Mouse (Mus musculus): ENCODE results near the gene Tnrc18. TPM values are rescaled to one million over a fixed set of nuclear protein-coding genes. Genes with fewer than 3 reads are reported as not detected.
A peak's percentile ranks its signal among the peaks of the same experiment; 100 is the strongest.

The Tnrc18 gene
- polyA plus RNA-seq, 1 experiment from 2014 or later, result 3.4 TPM

- 36% methylated on average over 2 of the region's 2 CpGs for WGBS (ENCODE audit: insufficient replicate concordance)
- Histone ChIP-seq H3K9me3 (replicated peaks) (no peaks in the 10 kb centered on the region), H3K4me1 (replicated peaks) (peaks cover 58% of the 10 kb centered on the region), H3K36me3 (replicated peaks) (no peaks in the 10 kb centered on the region), H3K27ac (replicated peaks) (peak overlapping the region; percentile 90), H3K9ac (peak overlapping the region; percentile 51), H3K27me3 (no peaks in the 10 kb centered on the region), H3K4me2 (peak overlapping the region; percentile 69), H3K4me3 (replicated peaks) (peak overlapping the region; percentile 28)
- ATAC-seq (ENCODE audit: insufficient read depth), result peak; percentile 87
These were observed 15.5 kb downstream of the Tnrc18 start for GRCm38 (mm10) chr5:142801977-142802376.

GRCm38 (mm10) chr5:142800656-142801055 is 16.8 kb downstream of the Tnrc18 start:
- Histone ChIP-seq H3K4me3 (replicated peaks) (peak overlapping the region; percentile 37; the same call in 1 of the 2 replicates), H3K36me3 (replicated peaks) (no peaks in the 10 kb centered on the region), H3K9ac (peak overlapping the region; percentile 6; the same call in 1 of the 2 replicates), H3K4me2 (peak overlapping the region; percentile 69), H3K27me3 (no peaks in the 10 kb centered on the region), H3K27ac (replicated peaks) (peak overlapping the region; percentile 90), H3K4me1 (replicated peaks) (peaks cover 68% of the 10 kb centered on the region), H3K9me3 (replicated peaks) (no peaks in the 10 kb centered on the region)
- 18% methylated on average over 6 of the region's 6 CpGs for WGBS (ENCODE audit: insufficient replicate concordance)
- ATAC-seq (ENCODE audit: insufficient read depth), result no peak

GRCm38 (mm10) chr5:142800198-142800597 is 17.3 kb downstream of the Tnrc18 start:
- Histone ChIP-seq H3K36me3 (replicated peaks) (no peaks in the 10 kb centered on the region), H3K4me1 (replicated peaks) (peaks cover 69% of the 10 kb centered on the region), H3K4me2 (peak overlapping the region; percentile 69), H3K27me3 (no peaks in the 10 kb centered on the region), H3K9me3 (replicated peaks) (no peaks in the 10 kb centered on the region), H3K9ac (peak overlapping the region; percentile 6; the same call in 1 of the 2 replicates), H3K4me3 (replicated peaks) (peak overlapping the region; percentile 37), H3K27ac (replicated peaks) (peak overlapping the region; percentile 90)
- WGBS (ENCODE audit: insufficient replicate concordance), result 16% methylated on average over 8 of the region's 8 CpGs
- ATAC-seq (ENCODE audit: insufficient read depth), result peak; percentile 32

GRCm38 (mm10) chr5:142799259-142799658 is 18.2 kb downstream of the Tnrc18 start:
- H3K9ac ChIP-seq, result peak overlapping the region; percentile 6; the same call in 1 of the 2 replicates
- H3K27me3 ChIP-seq, result no peaks in the 10 kb centered on the region
- H3K4me2 ChIP-seq, result peak overlapping the region; percentile 69
- H3K27ac ChIP-seq (replicated peaks), result no peak overlapping the region
- no peak for ATAC-seq (ENCODE audit: insufficient read depth)
- H3K9me3 ChIP-seq (replicated peaks), result no peaks in the 10 kb centered on the region
- H3K36me3 ChIP-seq (replicated peaks), result no peaks in the 10 kb centered on the region
- WGBS (ENCODE audit: insufficient replicate concordance), result 76% methylated on average over 4 of the region's 4 CpGs
- H3K4me3 ChIP-seq (replicated peaks), result peak overlapping the region; percentile 37
- H3K4me1 ChIP-seq (replicated peaks), result peaks cover 78% of the 10 kb centered on the region

- Histone ChIP-seq H3K27ac (replicated peaks) (no peak overlapping the region), H3K27me3 (no peaks in the 10 kb centered on the region), H3K36me3 (replicated peaks) (no peaks in the 10 kb centered on the region), H3K9me3 (replicated peaks) (no peaks in the 10 kb centered on the region), H3K4me2 (no peak overlapping the region), H3K4me1 (replicated peaks) (peaks cover 74% of the 10 kb centered on the region), H3K9ac (no peak overlapping the region), H3K4me3 (replicated peaks) (no peak overlapping the region)
- 84% methylated on average over 12 of the region's 12 CpGs for WGBS (ENCODE audit: insufficient replicate concordance)
- ATAC-seq (ENCODE audit: insufficient read depth), result no peak
These were observed 19.3 kb downstream of the Tnrc18 start for GRCm38 (mm10) chr5:142798190-142798589.

GRCm38 (mm10) chr5:142797620-142798019 is 19.8 kb downstream of the Tnrc18 start:
- Histone ChIP-seq H3K4me1 (replicated peaks) (peaks cover 74% of the 10 kb centered on the region), H3K4me3 (replicated peaks) (no peak overlapping the region), H3K9me3 (replicated peaks) (no peaks in the 10 kb centered on the region), H3K36me3 (replicated peaks) (no peaks in the 10 kb centered on the region; the same call in 1 of the 2 replicates), H3K9ac (no peak overlapping the region), H3K27ac (replicated peaks) (no peak overlapping the region), H3K27me3 (no peaks in the 10 kb centered on the region), H3K4me2 (no peak overlapping the region)
- ATAC-seq (ENCODE audit: insufficient read depth), result no peak
- 71% methylated on average over 13 of the region's 13 CpGs for WGBS (ENCODE audit: insufficient replicate concordance)

GRCm38 (mm10) chr5:142796921-142797320 is 20.5 kb downstream of the Tnrc18 start:
- Histone ChIP-seq H3K9ac (no peak overlapping the region), H3K36me3 (replicated peaks) (no peaks in the 10 kb centered on the region; the same call in 1 of the 2 replicates), H3K9me3 (replicated peaks) (no peaks in the 10 kb centered on the region), H3K27ac (replicated peaks) (no peak overlapping the region), H3K4me3 (replicated peaks) (no peak overlapping the region), H3K27me3 (no peaks in the 10 kb centered on the region), H3K4me2 (no peak overlapping the region), H3K4me1 (replicated peaks) (peaks cover 69% of the 10 kb centered on the region)
- WGBS (ENCODE audit: insufficient replicate concordance), result 83% methylated on average over 4 of the region's 4 CpGs
- ATAC-seq (ENCODE audit: insufficient read depth), result no peak

- ATAC-seq (ENCODE audit: insufficient read depth), result peak; percentile 57
- WGBS (ENCODE audit: insufficient replicate concordance), result 34% methylated on average over 13 of the region's 13 CpGs
- peaks cover 53% of the 10 kb centered on the region for H3K4me1 ChIP-seq (replicated peaks)
- peak overlapping the region; percentile 62 for H3K27ac ChIP-seq (replicated peaks)
- H3K27me3 ChIP-seq, result no peaks in the 10 kb centered on the region
- peak overlapping the region; percentile 47 for H3K4me2 ChIP-seq
- H3K9ac ChIP-seq, result no peak overlapping the region
- H3K9me3 ChIP-seq (replicated peaks), result no peaks in the 10 kb centered on the region
- peaks cover 4% of the 10 kb centered on the region for H3K36me3 ChIP-seq (replicated peaks)
- H3K4me3 ChIP-seq (replicated peaks), result peak overlapping the region; percentile 35
These were observed 22.9 kb downstream of the Tnrc18 start for GRCm38 (mm10) chr5:142794582-142794981.

GRCm38 (mm10) chr5:142794161-142794560 is 23.3 kb downstream of the Tnrc18 start:
- Histone ChIP-seq H3K4me1 (replicated peaks) (peaks cover 48% of the 10 kb centered on the region), H3K4me3 (replicated peaks) (peak overlapping the region; percentile 35), H3K27me3 (no peaks in the 10 kb centered on the region), H3K9ac (no peak overlapping the region), H3K4me2 (peak overlapping the region; percentile 47), H3K36me3 (replicated peaks) (peaks cover 8% of the 10 kb centered on the region), H3K27ac (replicated peaks) (peak overlapping the region; percentile 62; the same call in 1 of the 2 replicates), H3K9me3 (replicated peaks) (no peaks in the 10 kb centered on the region)
- ATAC-seq (ENCODE audit: insufficient read depth), result no peak
- WGBS (ENCODE audit: insufficient replicate concordance), result 32% methylated on average over 2 of the region's 2 CpGs

GRCm38 (mm10) chr5:142792594-142792993 is 24.9 kb downstream of the Tnrc18 start:
- ATAC-seq (ENCODE audit: insufficient read depth), result no peak
- H3K4me3 ChIP-seq (replicated peaks), result no peak overlapping the region
- peak overlapping the region; percentile 47; the same call in 1 of the 2 replicates for H3K4me2 ChIP-seq
- H3K36me3 ChIP-seq (replicated peaks), result peaks cover 24% of the 10 kb centered on the region
- H3K27ac ChIP-seq (replicated peaks), result no peak overlapping the region
- no peaks in the 10 kb centered on the region for H3K27me3 ChIP-seq
- H3K4me1 ChIP-seq (replicated peaks), result peaks cover 41% of the 10 kb centered on the region
- H3K9ac ChIP-seq, result no peak overlapping the region
- H3K9me3 ChIP-seq (replicated peaks), result no peaks in the 10 kb centered on the region
- 82% methylated on average over 4 of the region's 4 CpGs for WGBS (ENCODE audit: insufficient replicate concordance)

- Histone ChIP-seq H3K9ac (no peak overlapping the region), H3K4me3 (replicated peaks) (no peak overlapping the region), H3K4me2 (no peak overlapping the region), H3K27me3 (no peaks in the 10 kb centered on the region), H3K4me1 (replicated peaks) (peaks cover 23% of the 10 kb centered on the region), H3K36me3 (replicated peaks) (peaks cover 35% of the 10 kb centered on the region), H3K27ac (replicated peaks) (no peak overlapping the region), H3K9me3 (replicated peaks) (no peaks in the 10 kb centered on the region)
- 91% methylated on average over 23 of the region's 23 CpGs for WGBS (ENCODE audit: insufficient replicate concordance)
- ATAC-seq (ENCODE audit: insufficient read depth), result no peak
These were observed 29.2 kb downstream of the Tnrc18 start for GRCm38 (mm10) chr5:142788279-142788678.
